Mouse (Mus musculus) stomach, embryonic 15.5 days (tissue): ENCODE data around the gene Tmem129. TPM values are rescaled to one million over a fixed set of nuclear protein-coding genes. Genes with fewer than 3 reads are reported as not detected.

Experiments
- ATAC-seq: fragments of 200-750 bp; cut with Nextera tagmentation; 2 replicates; pipeline ENCODE4 v1.8.0; 2017; ENCODE audit warnings: low read depth, moderate number of reproducible peaks, moderate TSS enrichment; ENCODE audit not compliant: insufficient read depth, low FRiP score
- H3K27ac ChIP-seq: fragments of 300-500 bp; sonication (generic); 2 replicates; pipeline ENCODE4 v1.5.1; 2015; ENCODE audit warnings: mild to moderate bottlenecking, inconsistent platforms
- H3K27me3 ChIP-seq: fragments of 300-500 bp; sonication (generic); replicated peaks from 2 replicates; pipeline ENCODE4 v1.6.1; 2015; ENCODE audit warnings: inconsistent platforms
- H3K36me3 ChIP-seq: fragments of 300-500 bp; sonication (generic); 2 replicates; pipeline ENCODE4 v1.6.1; 2015; ENCODE audit warnings: inconsistent platforms
- H3K4me1 ChIP-seq: fragments of 300-500 bp; sonication (generic); 2 replicates; pipeline ENCODE4 v1.6.1; 2015; ENCODE audit warnings: inconsistent platforms
- H3K4me2 ChIP-seq: fragments of 300-500 bp; sonication (generic); 2 replicates; pipeline ENCODE4 v1.6.1; 2015; ENCODE audit warnings: mild to moderate bottlenecking, inconsistent platforms
- H3K4me3 ChIP-seq: fragments of 300-500 bp; sonication (generic); replicated peaks from 2 replicates; pipeline ENCODE4 v1.5.1; 2015; ENCODE audit warnings: inconsistent platforms
- H3K9ac ChIP-seq: fragments of 300-500 bp; sonication (generic); 2 replicates; pipeline ENCODE4 v1.6.1; 2015; ENCODE audit warnings: inconsistent platforms
- H3K9me3 ChIP-seq: fragments of 300-500 bp; sonication (generic); 2 replicates; pipeline ENCODE4 v1.6.1; 2016; ENCODE audit warnings: inconsistent platforms
- WGBS: fragments of 180-500 bp; shearing (Covaris S2); methylation state at CpG from one replicate; pipeline ENCODE4 v1.1.7; 2015; 5-methylcytosine and 5-hydroxymethylcytosine counted together
- polyA plus RNA-seq: library from polyadenylated mRNA; unstranded; fragments of >200 nt; fragmentation: Nextera tagmentation; extraction: Ambion mirVana; gene quantifications from 2 replicates; pipeline ENCODE4 v1.2.1, GENCODE M21; 2015

Gene Tmem129
- polyA plus RNA-seq, 1 experiment from 2014 or later, result 35.6 TPM

- Histone ChIP-seq H3K4me2 (peak overlapping the region; percentile 88), H3K9me3 (no peaks in the 10 kb centered on the region), H3K9ac (no peak overlapping the region), H3K27me3 (no peaks in the 10 kb centered on the region), H3K27ac (peak overlapping the region; percentile 76), H3K36me3 (0 out of 2 replicates have a peak, but pooled peaks cover 4% of the 10 kb centered on the region), H3K4me1 (peaks cover 8% of the 10 kb centered on the region; the same call in 1 of the 2 replicates), H3K4me3 (peak overlapping the region; percentile 77; the same call in 1 of the 2 replicates)
- no peak for ATAC-seq
- 52% methylated on average over 4 of the region's 4 CpGs for WGBS
Observed at GRCm38 (mm10) chr5:33630615-33631014, 27.6 kb downstream of the Tmem129 start.

GRCm38 (mm10) chr5:33630061-33630460 is 28.2 kb downstream of the Tmem129 start:
- Histone ChIP-seq H3K9ac (peak overlapping the region; percentile 30; the same call in 1 of the 2 replicates), H3K27ac (peak overlapping the region; percentile 76), H3K4me1 (peaks cover 8% of the 10 kb centered on the region; the same call in 1 of the 2 replicates), H3K36me3 (no peaks in the 10 kb centered on the region), H3K27me3 (no peaks in the 10 kb centered on the region), H3K9me3 (no peaks in the 10 kb centered on the region), H3K4me3 (peak overlapping the region; percentile 77), H3K4me2 (peak overlapping the region; percentile 88)
- 3% methylated on average over 9 of the region's 9 CpGs for WGBS
- ATAC-seq, result peak; percentile 49

- WGBS, result under 1% methylated on average over 85 of the region's 99 CpGs
- peak; percentile 97 for ATAC-seq
Observed at GRCm38 (mm10) chr5:33629301-33629987, 28.8 kb downstream of the Tmem129 start, which contains the start of the genes Fam53a and Gm9903. TSS of gene Fam53a (minus strand) at chr5:33629635. TSS of gene Gm9903 (plus strand) at chr5:33629925.

GRCm38 (mm10) chr5:33628820-33629300 is 29.4 kb downstream of the Tmem129 start:
- WGBS, result under 1% methylated on average over 24 of the region's 24 CpGs
- Histone ChIP-seq H3K4me2 (peak overlapping the region; percentile 78), H3K9me3 (no peaks in the 10 kb centered on the region), H3K4me1 (peaks cover 8% of the 10 kb centered on the region; the same call in 1 of the 2 replicates), H3K27ac (peak overlapping the region; percentile 93), H3K27me3 (no peaks in the 10 kb centered on the region), H3K36me3 (no peaks in the 10 kb centered on the region), H3K9ac (peak overlapping the region; percentile 74), H3K4me3 (peak overlapping the region; percentile 77)
- ATAC-seq, result peak; percentile 16; the same call in 1 of the 2 replicates

More at GRCm38 (mm10) chr5:33629301-33629987, 28.8 kb downstream of the Tmem129 start, which contains the start of the genes Fam53a and Gm9903:
- Histone ChIP-seq H3K27me3 (no peaks in the 10 kb centered on the region), H3K9me3 (no peaks in the 10 kb centered on the region), H3K27ac (peak within 1 kb of the TSS; percentile 93), H3K4me1 (peaks cover 8% of the 10 kb centered on the region; the same call in 1 of the 2 replicates), H3K36me3 (no peaks in the 10 kb centered on the region), H3K4me3 (peak within 1 kb of the TSS; percentile 77), H3K9ac (peak within 1 kb of the TSS; percentile 74), H3K4me2 (peak within 1 kb of the TSS; percentile 88)

GRCm38 (mm10) chr5:33627968-33628367 is 30.2 kb downstream of the Tmem129 start:
- no peak overlapping the region for H3K9ac ChIP-seq
- H3K9me3 ChIP-seq, result no peaks in the 10 kb centered on the region
- peaks cover 8% of the 10 kb centered on the region; the same call in 1 of the 2 replicates for H3K4me1 ChIP-seq
- WGBS, result 25% methylated on average over 4 of the region's 4 CpGs
- H3K36me3 ChIP-seq, result no peaks in the 10 kb centered on the region
- peak overlapping the region; percentile 78 for H3K4me2 ChIP-seq
- no peaks in the 10 kb centered on the region for H3K27me3 ChIP-seq
- no peak for ATAC-seq
- peak overlapping the region; percentile 77 for H3K4me3 ChIP-seq
- no peak overlapping the region; the same call in 1 of the 2 replicates for H3K27ac ChIP-seq

GRCm38 (mm10) chr5:33623766-33624165 is 34.5 kb downstream of the Tmem129 start:
- ATAC-seq, result no peak
- no peak overlapping the region for H3K4me2 ChIP-seq
- H3K27ac ChIP-seq, result no peak overlapping the region
- H3K36me3 ChIP-seq, result no peaks in the 10 kb centered on the region
- WGBS, result 66% methylated on average over 3 of the region's 3 CpGs
- no peak overlapping the region for H3K9ac ChIP-seq
- H3K4me1 ChIP-seq, result peaks cover 5% of the 10 kb centered on the region; the same call in 1 of the 2 replicates
- no peaks in the 10 kb centered on the region for H3K27me3 ChIP-seq
- H3K9me3 ChIP-seq, result no peaks in the 10 kb centered on the region
- no peak overlapping the region for H3K4me3 ChIP-seq

- 83% methylated on average over 2 of the region's 2 CpGs for WGBS
- Histone ChIP-seq H3K4me3 (no peak overlapping the region), H3K27ac (no peak overlapping the region), H3K4me1 (no peaks in the 10 kb centered on the region), H3K36me3 (no peaks in the 10 kb centered on the region), H3K9ac (no peak overlapping the region), H3K27me3 (no peaks in the 10 kb centered on the region), H3K9me3 (no peaks in the 10 kb centered on the region), H3K4me2 (no peak overlapping the region)
- no peak for ATAC-seq
Observed at GRCm38 (mm10) chr5:33622671-33623070, 35.5 kb downstream of the Tmem129 start.

GRCm38 (mm10) chr5:33614391-33614790 is 43.8 kb downstream of the Tmem129 start:
- Histone ChIP-seq H3K27me3 (no peaks in the 10 kb centered on the region), H3K27ac (no peak overlapping the region), H3K9me3 (no peaks in the 10 kb centered on the region), H3K4me2 (no peak overlapping the region), H3K4me3 (no peak overlapping the region), H3K36me3 (peaks cover 18% of the 10 kb centered on the region), H3K9ac (no peak overlapping the region), H3K4me1 (0 out of 2 replicates have a peak, but pooled peaks cover 2% of the 10 kb centered on the region)
- ATAC-seq, result no peak
- 77% methylated on average over 6 of the region's 6 CpGs for WGBS

GRCm38 (mm10) chr5:33611795-33612194 is 46.4 kb downstream of the Tmem129 start:
- no peak overlapping the region for H3K9ac ChIP-seq
- WGBS, result 82% methylated on average over 1 of the region's 1 CpGs
- no peak overlapping the region for H3K4me3 ChIP-seq
- no peaks in the 10 kb centered on the region for H3K9me3 ChIP-seq
- no peaks in the 10 kb centered on the region for H3K4me1 ChIP-seq
- ATAC-seq, result no peak
- H3K4me2 ChIP-seq, result no peak overlapping the region
- no peaks in the 10 kb centered on the region for H3K27me3 ChIP-seq
- no peak overlapping the region for H3K27ac ChIP-seq
- peaks cover 34% of the 10 kb centered on the region for H3K36me3 ChIP-seq

- no peaks in the 10 kb centered on the region for H3K4me1 ChIP-seq
- no peak overlapping the region for H3K4me3 ChIP-seq
- H3K27ac ChIP-seq, result no peak overlapping the region
- H3K9ac ChIP-seq, result no peak overlapping the region
- no peak overlapping the region for H3K4me2 ChIP-seq
- no peaks in the 10 kb centered on the region for H3K27me3 ChIP-seq
- no peaks in the 10 kb centered on the region for H3K9me3 ChIP-seq
- 75% methylated on average over 1 of the region's 1 CpGs for WGBS
- ATAC-seq, result no peak
- peaks cover 34% of the 10 kb centered on the region for H3K36me3 ChIP-seq
Observed at GRCm38 (mm10) chr5:33609226-33609625, 49.0 kb downstream of the Tmem129 start.

GRCm38 (mm10) chr5:33607434-33607833 is 50.8 kb downstream of the Tmem129 start:
- H3K36me3 ChIP-seq, result peaks cover 28% of the 10 kb centered on the region
- no peaks in the 10 kb centered on the region for H3K4me1 ChIP-seq
- ATAC-seq, result no peak; the same call in 1 of the 2 replicates
- no peak overlapping the region for H3K27ac ChIP-seq
- no peak overlapping the region for H3K4me2 ChIP-seq
- 91% methylated on average over 15 of the region's 15 CpGs for WGBS
- no peak overlapping the region for H3K4me3 ChIP-seq
- no peak overlapping the region for H3K9ac ChIP-seq
- no peaks in the 10 kb centered on the region for H3K9me3 ChIP-seq
- no peaks in the 10 kb centered on the region for H3K27me3 ChIP-seq

GRCm38 (mm10) chr5:33606631-33607030 is 51.6 kb downstream of the Tmem129 start:
- WGBS, result 79% methylated on average over 7 of the region's 7 CpGs

More at GRCm38 (mm10) chr5:33606631-33607030, 51.6 kb downstream of the Tmem129 start:
- peaks cover 25% of the 10 kb centered on the region for H3K36me3 ChIP-seq
- no peak overlapping the region for H3K4me3 ChIP-seq
- H3K4me2 ChIP-seq, result no peak overlapping the region
- H3K9me3 ChIP-seq, result no peaks in the 10 kb centered on the region
- H3K9ac ChIP-seq, result no peak overlapping the region
- no peak for ATAC-seq
- H3K4me1 ChIP-seq, result no peaks in the 10 kb centered on the region
- no peaks in the 10 kb centered on the region for H3K27me3 ChIP-seq
- no peak overlapping the region for H3K27ac ChIP-seq
